Mouse (Mus musculus) ES-E14 (cell line): ENCODE measurements at regions not wholly inside any gene's neighbourhood (a gene's known extent, or its start where the extent isn't known, plus 50 kb on each side); places are given as distances from the start of the nearest gene placed in this dataset.

Source experiments
- DNase-seq: peaks from one replicate; pipeline ENCODE4 v3.0.0-alpha.2; 2013; ENCODE audit warnings: low read depth, low spot score
- H3K27ac ChIP-seq: 2 replicates; pipeline ENCODE4 v1.5.1; 2012; ENCODE audit warnings: low read depth, mild to moderate bottlenecking, low read length, moderate library complexity, mixed read lengths; ENCODE audit not compliant: poor library complexity, insufficient read depth, severe bottlenecking
- H3K36me3 ChIP-seq: 2 replicates; pipeline ENCODE4 v1.6.1; 2012; ENCODE audit warnings: mild to moderate bottlenecking, low read length, moderate library complexity, mixed read lengths; ENCODE audit not compliant: control insufficient read depth, poor library complexity, insufficient read depth, severe bottlenecking
- H3K4me1 ChIP-seq, 2 experiments: fragments of 150-350 bp in 1 of 2; sonication (generic) in 1 of 2; 2 replicates each; pipeline ENCODE4 v1.6.1; 2012; ENCODE audit warnings: low read length in 2 of 2, mild to moderate bottlenecking in 1 of 2, mixed read lengths in 1 of 2; ENCODE audit not compliant: control insufficient read depth in 2 of 2, insufficient read depth in 2 of 2, poor library complexity in 1 of 2
- H3K4me3 ChIP-seq, 2 experiments: fragments of 150-350 bp in 1 of 2; sonication (generic) in 1 of 2; 2 replicates each; pipeline ENCODE4 v1.5.1; 2012; ENCODE audit warnings: low read length in 2 of 2, low read depth in 1 of 2, mild to moderate bottlenecking in 1 of 2, mixed read lengths in 1 of 2; ENCODE audit not compliant: insufficient read depth in 1 of 2, poor library complexity in 1 of 2, severe bottlenecking in 1 of 2
- H3K9ac ChIP-seq: 2 replicates; pipeline ENCODE4 v1.6.1; 2012; ENCODE audit warnings: low read depth, mild to moderate bottlenecking, low read length, mixed read lengths; ENCODE audit not compliant: poor library complexity, insufficient read depth, severe bottlenecking
- H3K9me3 ChIP-seq: fragments of 150-350 bp; sonication (generic); 2 replicates; pipeline ENCODE4 v1.6.1; 2012; ENCODE audit warnings: low read depth, mild to moderate bottlenecking, low read length; ENCODE audit not compliant: control insufficient read depth, insufficient read depth
- CHD2 ChIP-seq: IDR thresholded peaks from 2 replicates; pipeline ENCODE4 v1.6.1; 2014; ENCODE audit warnings: mild to moderate bottlenecking, low read depth, low read length, inconsistent platforms
- HCFC1 ChIP-seq: IDR thresholded peaks from 2 replicates; pipeline ENCODE4 v1.6.1; 2012; ENCODE audit warnings: low read length, inconsistent platforms, borderline replicate concordance; ENCODE audit not compliant: insufficient read depth
- MAFK ChIP-seq: IDR thresholded peaks from 2 replicates; pipeline ENCODE4 v1.6.1; 2014; ENCODE audit warnings: mild to moderate bottlenecking, low read depth, low read length, inconsistent platforms; ENCODE audit not compliant: insufficient read depth
- ZC3H11A ChIP-seq: IDR thresholded peaks from 2 replicates; pipeline ENCODE4 v1.6.1; 2012; ENCODE audit warnings: low read depth, mild to moderate bottlenecking, inconsistent platforms, low read length, borderline replicate concordance
- ZNF384 ChIP-seq: IDR thresholded peaks from 2 replicates; pipeline ENCODE4 v1.6.1; 2012; ENCODE audit warnings: low read depth, low read length, inconsistent platforms
- in situ Hi-C, 2 experiments: fragments of 600-800 bp; cut with MboI; formaldehyde crosslinking; loops; one replicate each; pipeline ENCODE4 v1.15.1; 2025; ENCODE audit warnings: low sequenced_read_pairs in 2 of 2, inconsistent platforms in 1 of 2; ENCODE audit not compliant: unreplicated experiment in 2 of 2

- Histone ChIP-seq H3K9ac (no peak overlapping the region), H3K27ac (no peak overlapping the region), H3K4me3 (no peak overlapping the region), H3K9me3 (no peaks in the 10 kb centered on the region), H3K36me3 (no peaks in the 10 kb centered on the region), H3K4me1 (no peaks in the 10 kb centered on the region)
- no peak for DNase-seq
- TF ChIP-seq ZNF384 = no peak
- TF ChIP-seq HCFC1 = no peak
- TF ChIP-seq CHD2 = no peak
- TF ChIP-seq MAFK = no peak
- no peak for TF ChIP-seq ZC3H11A
- in situ Hi-C loops = loop anchor here in 1 of 2 experiments (25.0 kb wide), 1 partner anchor 304 kb away; the partner anchor contains the start of gene Drd5
Observed at GRCm38 (mm10) chr5:38616296-38616695, 53.3 kb upstream of the Wdr1 start.
